Mouse (Mus musculus): ENCODE data around the gene Fbf1. TPM values are rescaled to one million over a fixed set of nuclear protein-coding genes. Genes with fewer than 3 reads are reported as not detected.
"Not testable (repeated sequence)": the region's sequence is repeated elsewhere in the genome, so short reads cannot be mapped to it uniquely, and the experiment has no call there.

The Fbf1 gene
- polyA plus RNA-seq, 1 experiment from 2014 or later, result 67.0 TPM

GRCm38 (mm10) chr11:116101931-116102381 is 66.0 kb downstream of the Fbf1 start:
- Histone ChIP-seq H3K4me3 (no peak overlapping the region), H3K36me3 (no peaks in the 10 kb centered on the region), H3K4me1 (peaks cover 38% of the 10 kb centered on the region), H3K4me2 (replicated peaks) (0 out of 2 replicates have a peak overlapping the region, but pooled peaks have one; percentile 8), H3K9me3 (0 out of 2 replicates have a peak, but pooled peaks cover under 1% of the 10 kb centered on the region), H3K27me3 (replicated peaks) (peaks cover 18% of the 10 kb centered on the region), H3K9ac (0 out of 2 replicates have a peak overlapping the region, but pooled peaks have one; percentile 22), H3K27ac (no peak overlapping the region)
- ATAC-seq (ENCODE audit: low FRiP score, low read depth), result no peak
- 42% methylated on average over 11 of the region's 11 CpGs for WGBS

DNA sequence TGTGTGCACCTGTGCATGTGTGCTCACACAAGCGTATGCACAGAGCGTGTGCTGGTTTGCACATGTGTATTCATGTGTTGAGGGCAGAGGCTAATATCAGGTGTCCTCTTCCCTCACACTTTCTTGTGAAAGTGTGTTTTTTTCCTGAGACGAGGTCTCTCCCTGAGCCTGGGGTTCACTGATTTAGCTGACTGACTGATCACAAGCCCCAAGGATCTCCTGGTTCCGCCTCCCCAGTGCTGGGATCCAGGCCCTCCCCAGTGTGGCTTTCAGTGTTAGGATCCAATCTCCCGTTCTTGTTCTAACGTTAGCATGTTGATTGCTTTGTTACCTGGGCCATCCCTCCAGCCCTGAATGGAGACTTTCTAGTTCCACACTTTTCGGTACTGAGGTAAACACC is 67.1 kb downstream of the Fbf1 start:
- H3K9me3 ChIP-seq, result 0 out of 2 replicates have a peak, but pooled peaks cover 3% of the 10 kb centered on the region
- H3K4me1 ChIP-seq, result peaks cover 28% of the 10 kb centered on the region
- H3K36me3 ChIP-seq, result no peaks in the 10 kb centered on the region
- no peak overlapping the region for H3K9ac ChIP-seq
- no peak overlapping the region for H3K4me2 ChIP-seq (replicated peaks)
- no peak for ATAC-seq (ENCODE audit: low FRiP score, low read depth)
- H3K27me3 ChIP-seq (replicated peaks), result peaks cover 7% of the 10 kb centered on the region; the same call in 1 of the 2 replicates
- no peak overlapping the region for H3K27ac ChIP-seq
- no peak overlapping the region for H3K4me3 ChIP-seq
- 89% methylated on average over 7 of the region's 7 CpGs for WGBS

DNA sequence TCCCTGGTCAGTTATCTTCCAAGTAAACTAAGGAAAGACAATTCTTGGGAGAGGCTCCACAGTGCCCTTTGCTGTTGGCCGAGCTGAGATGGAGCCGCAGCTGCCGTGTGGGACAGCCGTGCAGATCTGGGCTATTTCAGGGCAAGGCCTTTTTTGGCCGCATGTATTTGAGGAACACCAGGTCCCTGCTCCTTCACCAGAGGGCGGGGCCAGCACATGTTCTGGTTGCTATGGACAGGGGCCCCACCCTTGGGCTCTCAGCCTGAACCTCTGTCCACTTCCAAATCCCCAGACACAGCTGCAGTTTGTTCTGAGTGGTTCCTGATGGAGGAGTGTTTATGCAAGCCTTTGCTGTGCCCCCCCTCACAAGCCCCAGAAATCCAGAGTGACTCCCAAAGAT is 67.6 kb downstream of the Fbf1 start:
- Histone ChIP-seq H3K4me2 (replicated peaks) (no peak overlapping the region), H3K4me3 (no peak overlapping the region), H3K27me3 (replicated peaks) (peaks cover 3% of the 10 kb centered on the region; the same call in 1 of the 2 replicates), H3K36me3 (no peaks in the 10 kb centered on the region), H3K9ac (no peak overlapping the region), H3K4me1 (peaks cover 26% of the 10 kb centered on the region), H3K9me3 (0 out of 2 replicates have a peak, but pooled peaks cover 3% of the 10 kb centered on the region), H3K27ac (no peak overlapping the region)
- no peak for ATAC-seq (ENCODE audit: low FRiP score, low read depth)
- 86% methylated on average over 6 of the region's 6 CpGs for WGBS

DNA sequence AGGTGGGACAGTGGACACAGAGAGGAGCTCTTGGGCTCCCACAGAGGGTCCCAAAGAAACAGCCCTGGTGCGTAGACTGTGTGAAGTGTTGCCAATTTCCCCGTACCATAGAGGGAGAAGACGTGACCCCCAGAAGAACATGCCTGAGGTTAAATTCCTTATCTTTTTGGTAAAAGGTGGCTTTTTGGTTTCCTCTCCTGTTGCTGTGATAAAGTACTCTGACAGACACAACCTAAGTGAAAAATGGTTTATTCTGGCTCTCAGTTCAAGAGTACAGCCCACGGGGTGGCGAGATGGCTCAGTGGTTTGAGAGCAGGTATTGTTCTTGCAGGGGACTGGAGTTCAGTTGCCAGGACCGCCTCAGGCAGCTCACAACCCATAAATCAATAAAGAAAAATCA is 68.5 kb downstream of the Fbf1 start:
- peaks cover 24% of the 10 kb centered on the region for H3K4me1 ChIP-seq
- no peaks in the 10 kb centered on the region for H3K27me3 ChIP-seq (replicated peaks)
- no peak overlapping the region for H3K4me3 ChIP-seq
- 87% methylated on average over 6 of the region's 6 CpGs for WGBS
- 0 out of 2 replicates have a peak, but pooled peaks cover 3% of the 10 kb centered on the region for H3K9me3 ChIP-seq
- H3K4me2 ChIP-seq (replicated peaks), result no peak overlapping the region
- no peak for ATAC-seq (ENCODE audit: low FRiP score, low read depth)
- no peaks in the 10 kb centered on the region for H3K36me3 ChIP-seq
- no peak overlapping the region for H3K9ac ChIP-seq
- H3K27ac ChIP-seq, result no peak overlapping the region

DNA sequence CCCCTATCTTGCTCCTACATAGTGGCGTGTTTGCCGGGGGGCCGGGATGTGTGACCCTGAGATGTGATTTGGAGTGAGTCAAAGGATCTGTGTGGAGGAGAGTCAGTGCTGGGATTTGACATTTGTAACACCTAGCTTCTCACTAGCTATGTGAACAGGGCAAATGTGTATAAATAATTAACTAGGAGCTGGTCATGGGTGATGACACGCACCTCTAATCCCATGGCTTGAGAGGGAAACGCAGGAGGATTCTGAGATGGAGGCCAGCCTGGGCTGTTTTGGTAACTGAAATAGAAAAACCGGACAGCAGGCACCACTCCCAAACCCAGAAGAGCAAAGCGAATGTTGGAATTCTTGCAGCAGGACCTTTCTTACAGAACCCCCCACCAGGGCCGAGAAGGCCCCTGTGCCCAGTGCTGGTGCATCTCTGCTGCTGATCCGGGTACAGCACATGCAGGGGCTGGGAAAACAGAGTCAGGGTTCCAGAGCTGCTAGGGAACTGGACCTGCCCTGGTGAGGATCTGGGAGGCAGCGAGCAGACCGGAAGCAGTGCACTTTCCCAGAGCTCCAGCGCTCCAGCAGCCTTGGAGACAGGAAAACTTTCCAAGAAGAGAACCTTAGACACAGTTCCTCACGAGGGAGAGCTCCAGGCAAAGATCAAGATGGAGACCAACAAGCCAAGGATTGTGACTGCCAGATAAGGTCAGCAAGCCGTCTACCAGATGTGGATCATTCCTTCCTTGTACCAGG is 69.1 kb downstream of the Fbf1 start:
- H3K36me3 ChIP-seq, result no peaks in the 10 kb centered on the region
- H3K9ac ChIP-seq, result 0 out of 2 replicates have a peak overlapping the region, but pooled peaks have one; percentile 5
- 71% methylated on average over 14 of the region's 14 CpGs for WGBS
- no peak overlapping the region for H3K4me2 ChIP-seq (replicated peaks)
- H3K27ac ChIP-seq, result no peak overlapping the region
- 0 out of 2 replicates have a peak, but pooled peaks cover 3% of the 10 kb centered on the region for H3K9me3 ChIP-seq
- peaks cover 18% of the 10 kb centered on the region for H3K4me1 ChIP-seq
- H3K27me3 ChIP-seq (replicated peaks), result no peaks in the 10 kb centered on the region
- H3K4me3 ChIP-seq, result no peak overlapping the region
- no peak for ATAC-seq (ENCODE audit: low FRiP score, low read depth)

DNA sequence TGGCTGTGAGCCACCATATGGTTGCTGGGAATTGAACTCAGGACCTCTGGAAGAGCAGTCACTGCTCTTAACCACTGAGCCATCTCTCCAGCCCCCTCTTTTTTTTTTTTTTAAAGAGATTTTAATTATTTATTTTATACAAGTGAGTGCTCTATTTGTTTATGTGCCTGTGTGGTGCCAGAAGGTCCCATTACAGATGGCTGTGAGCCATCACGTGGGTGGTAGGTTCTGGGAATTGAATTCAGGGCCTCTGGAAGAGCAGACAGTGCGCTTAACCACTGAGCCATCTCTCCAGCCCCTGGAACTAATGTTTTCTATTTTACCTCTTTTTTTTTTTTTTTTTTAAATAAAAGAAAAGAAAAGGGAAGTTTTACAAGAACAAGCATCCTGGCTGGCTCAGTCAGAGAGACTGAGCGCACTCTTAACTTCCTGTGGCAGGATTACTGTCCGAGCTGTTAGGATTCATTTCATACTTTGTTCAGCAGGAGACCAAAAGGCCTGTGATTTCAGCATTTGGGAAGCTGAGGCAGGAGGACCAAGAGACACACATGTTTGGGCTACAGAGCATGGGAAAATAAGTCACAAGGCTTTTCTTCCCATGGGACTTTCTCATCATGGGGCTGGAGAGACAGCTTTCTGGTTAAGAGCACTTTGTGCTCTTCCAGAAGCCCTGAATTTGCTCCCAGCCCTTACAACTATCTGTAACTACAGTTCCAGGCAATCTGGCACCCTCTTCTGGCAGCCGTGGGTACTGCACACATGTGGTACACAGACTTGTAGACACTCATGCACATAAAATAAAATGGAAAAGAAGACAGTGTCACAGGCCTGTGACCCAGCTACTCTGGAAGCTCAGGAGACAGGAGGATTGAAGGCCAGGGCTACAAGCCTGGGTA is 71.5 kb downstream of the Fbf1 start:
- WGBS, result 91% methylated on average over 5 of the region's 5 CpGs
- no peak for ATAC-seq (ENCODE audit: low FRiP score, low read depth)
- Histone ChIP-seq H3K9ac (no peak overlapping the region), H3K9me3 (0 out of 2 replicates have a peak, but pooled peaks cover 3% of the 10 kb centered on the region), H3K4me3 (no peak overlapping the region), H3K4me1 (0 out of 2 replicates have a peak, but pooled peaks cover under 1% of the 10 kb centered on the region), H3K27ac (no peak overlapping the region), H3K36me3 (no peaks in the 10 kb centered on the region), H3K4me2 (replicated peaks) (no peak overlapping the region), H3K27me3 (replicated peaks) (no peaks in the 10 kb centered on the region)

GRCm38 (mm10) chr11:116095573-116095972 is 72.4 kb downstream of the Fbf1 start:
- Histone ChIP-seq H3K4me3 (no peak overlapping the region), H3K4me2 (replicated peaks) (no peak overlapping the region), H3K9me3 (0 out of 2 replicates have a peak, but pooled peaks cover 3% of the 10 kb centered on the region), H3K4me1 (no peaks in the 10 kb centered on the region), H3K36me3 (no peaks in the 10 kb centered on the region), H3K27ac (no peak overlapping the region), H3K9ac (no peak overlapping the region), H3K27me3 (replicated peaks) (no peaks in the 10 kb centered on the region)
- WGBS, result 84% methylated on average over 3 of the region's 3 CpGs
- no peak for ATAC-seq (ENCODE audit: low FRiP score, low read depth)

DNA sequence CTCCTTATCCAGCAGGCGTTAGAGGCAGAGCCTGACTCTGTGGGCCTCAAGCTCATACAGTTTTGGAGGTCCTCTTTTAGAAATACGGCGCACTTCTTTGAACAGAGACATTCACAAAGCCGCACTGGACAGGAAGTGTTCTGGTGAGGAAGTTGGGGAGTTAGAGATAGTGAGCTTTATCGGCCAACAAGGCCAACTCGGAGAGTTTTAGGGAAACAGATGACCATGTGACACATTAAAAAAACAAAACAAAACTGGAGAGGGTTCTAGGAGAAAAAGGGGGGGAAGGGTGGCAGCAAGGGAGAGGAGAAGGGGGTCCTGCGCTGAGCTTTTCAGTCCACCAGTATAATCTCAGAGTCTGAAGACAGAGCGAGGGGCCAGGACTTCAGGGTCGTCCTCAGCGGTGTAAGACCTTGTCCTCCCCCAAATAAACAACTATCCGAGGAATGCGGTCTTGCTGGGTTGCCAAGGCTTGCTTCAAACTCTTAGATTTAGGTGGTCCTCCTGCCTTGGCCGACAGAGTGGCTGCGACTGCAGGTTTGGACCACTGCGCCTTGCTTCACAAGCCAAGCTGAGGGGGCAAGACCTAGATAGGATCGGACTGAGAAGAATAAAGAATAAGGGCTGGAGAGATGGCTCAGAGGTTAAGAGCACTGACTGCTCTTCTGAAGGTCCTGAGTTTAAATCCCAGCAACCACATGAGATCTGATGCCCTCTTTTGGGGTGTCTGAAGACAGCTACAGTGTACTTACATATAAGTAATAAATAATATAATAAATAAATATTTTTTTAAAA is 74.0 kb downstream of the Fbf1 start:
- H3K36me3 ChIP-seq, result no peaks in the 10 kb centered on the region
- H3K4me3 ChIP-seq, result no peak overlapping the region
- no peaks in the 10 kb centered on the region for H3K4me1 ChIP-seq
- no peaks in the 10 kb centered on the region for H3K27me3 ChIP-seq (replicated peaks)
- no peak overlapping the region for H3K27ac ChIP-seq
- no peak overlapping the region for H3K4me2 ChIP-seq (replicated peaks)
- H3K9me3 ChIP-seq, result 0 out of 2 replicates have a peak, but pooled peaks cover 3% of the 10 kb centered on the region
- no peak for ATAC-seq (ENCODE audit: low FRiP score, low read depth)
- WGBS, result 68% methylated on average over 16 of the region's 16 CpGs
- H3K9ac ChIP-seq, result no peak overlapping the region

- not testable (repeated sequence) for H3K4me2 ChIP-seq (replicated peaks); H3K9ac ChIP-seq; H3K4me1 ChIP-seq; H3K36me3 ChIP-seq; H3K9me3 ChIP-seq; H3K4me3 ChIP-seq; H3K27me3 ChIP-seq (replicated peaks); ATAC-seq (ENCODE audit: low FRiP score, low read depth); H3K27ac ChIP-seq
- WGBS, result 95% methylated on average over 6 of the region's 6 CpGs
Observed at GRCm38 (mm10) chr11:116092959-116093358, 75.0 kb downstream of the Fbf1 start.

All from neural tube, embryonic 12.5 days (tissue).